Mouse (Mus musculus) C2C12 (cell line): ENCODE measurements around the gene Ctnnbl1.

Source experiments
- CEBPB ChIP-seq: IDR thresholded peaks from one replicate; pipeline ENCODE4 v1.6.1; 2011; ENCODE audit warnings: low read depth, mild to moderate bottlenecking, control low read depth, moderate library complexity
- CTCF ChIP-seq: IDR thresholded peaks from one replicate; pipeline ENCODE4 v1.5.1; 2011; ENCODE audit not compliant: control insufficient read depth, insufficient read depth, insufficient read length
- MYOG ChIP-seq: IDR thresholded peaks from one replicate; pipeline ENCODE4 v1.6.1; 2011; ENCODE audit not compliant: control insufficient read depth, insufficient read length; ENCODE audit errors: extremely low read depth
- USF1 ChIP-seq: IDR thresholded peaks from one replicate; pipeline ENCODE4 v1.6.1; 2011; ENCODE audit warnings: low read depth, mild to moderate bottlenecking, control low read depth, moderate library complexity

- TF ChIP-seq CTCF (no peak), MYOG (no peak), USF1 (no peak), CEBPB (no peak)
Measured at GRCm38 (mm10) chr2:157855814-157856213, 118.6 kb downstream of the Ctnnbl1 start.
